Mouse (Mus musculus): ENCODE measurements around the gene Klhdc3. TPM values are rescaled to one million over a fixed set of nuclear protein-coding genes. Genes with fewer than 3 reads are reported as not detected.

The Klhdc3 gene
- total and polyA plus RNA-seq, 3 experiments: 19.5 to 126 (median 72.3) TPM

DNA sequence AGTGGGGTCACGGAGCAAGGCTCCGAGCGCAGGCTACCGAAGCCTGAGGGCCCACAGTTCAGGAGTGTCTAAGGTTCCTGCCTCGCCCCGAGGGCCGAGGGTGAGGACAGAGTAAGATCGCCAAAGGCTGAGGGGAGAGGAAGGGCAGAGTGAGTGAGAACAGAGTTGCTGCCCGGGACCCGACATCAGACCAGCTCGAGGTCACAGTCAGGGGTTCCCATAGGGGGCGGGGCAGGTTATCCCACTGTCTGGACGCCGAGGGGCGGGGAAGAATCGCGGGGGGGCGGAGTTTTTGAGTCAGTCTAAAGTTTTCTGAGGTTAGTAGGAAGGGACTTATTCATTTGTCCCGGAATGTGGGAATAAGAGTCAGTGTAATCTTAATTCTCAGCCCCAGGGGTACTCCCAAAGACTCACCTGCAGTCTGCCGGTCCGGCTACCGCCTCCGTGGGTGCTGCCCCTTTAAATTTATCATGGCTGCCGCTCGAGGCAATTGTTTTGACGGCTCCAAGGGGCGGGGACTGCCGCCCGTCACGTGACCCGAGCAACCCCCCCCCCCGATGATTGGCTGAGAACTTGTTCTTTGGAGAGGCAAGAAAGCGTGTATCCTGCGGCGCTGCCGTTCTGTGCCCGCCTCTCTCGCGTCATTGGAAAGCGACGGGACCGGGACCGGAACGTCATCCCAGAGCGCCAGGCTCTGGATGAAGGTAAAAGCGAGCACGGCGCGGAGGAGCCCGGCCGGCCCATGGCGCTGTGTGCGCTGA is 35.0 kb downstream of the Klhdc3 start, which contains the start of the genes Klc4 and Mrpl2:
TSS of gene Klc4 (minus strand) at position 462 of the 761 bp plus-strand sequence.
TSS of gene Mrpl2 (plus strand) at position 669 of the 761 bp plus-strand sequence.
- H3K4me3 ChIP-seq (replicated peaks in 1 of 3; ENCODE audit: low read depth in 2 of 3, low read length in 2 of 3, poor library complexity in 1 of 3): peak within 1 kb of the TSS; percentile 75 to 96 (median 92)
- H3K4me1 ChIP-seq (ENCODE audit: control insufficient read depth in 1 of 2, insufficient read depth in 2 of 2): peaks cover 5 to 45% of the 10 kb centered on the region in 2 experiments; a peak in 3 of 4 replicates
- H3K27ac ChIP-seq (ENCODE audit: insufficient read depth, low read depth): peak within 1 kb of the TSS; percentile 26; the same call in 1 of the 2 replicates
- no peaks in the 10 kb centered on the region for H3K9me3 ChIP-seq (replicated peaks; ENCODE audit: low read length)
- peak within 1 kb of the TSS; percentile 91 for H3K9ac ChIP-seq (ENCODE audit: insufficient read depth, low read depth)
- H3K27me3 ChIP-seq (replicated peaks): no peaks in the 10 kb centered on the region
- peaks cover 9% of the 10 kb centered on the region for H3K79me2 ChIP-seq (replicated peaks; ENCODE audit: control insufficient read depth, extremely low read depth, insufficient read depth, poor library complexity, severe bottlenecking)
- dilution Hi-C loops (cut with MboI; ENCODE audit: extremely low pct_ligation_motif_present, extremely low pct_unique_long_range_greater_than_20kb, low sequenced_read_pairs) (no loop called here), in situ Hi-C loops (cut with MboI; ENCODE audit: low pct_ligation_motif_present, low pct_unique_long_range_greater_than_20kb, low sequenced_read_pairs) (no loop called here)
- H3K36me3 ChIP-seq (replicated peaks in 1 of 2; ENCODE audit: control insufficient read depth in 1 of 2, insufficient read depth in 1 of 2, low read length in 1 of 2): peaks cover 14 to 35% of the 10 kb centered on the region in 2 experiments
- peak within 1 kb of the TSS; percentile 99 for H3K4me2 ChIP-seq (ENCODE audit: insufficient read depth, low read depth, poor library complexity, severe bottlenecking)
- peak; percentile 98 for DNase-seq (ENCODE audit: extremely low read depth)
- TF ChIP-seq CHD1 (IDR thresholded peaks at IDR 0.05; ENCODE audit: low read depth, low read length): no peak
- no peak for TF ChIP-seq BHLHE40 (IDR thresholded peaks at IDR 0.05; ENCODE audit: low read depth, low read length)
- peak; percentile 65 for TF ChIP-seq ETS1 (conservative IDR thresholded peaks at IDR 0.05; ENCODE audit: low read depth, low read length)
- no peak for TF ChIP-seq JUND (conservative IDR thresholded peaks at IDR 0.05; ENCODE audit: low read depth, low read length)
- 0 out of 2 replicates have a peak, but pooled peaks have one; percentile 48 for TF ChIP-seq TBP (conservative IDR thresholded peaks at IDR 0.05; ENCODE audit: low read depth, low read length)
- TF ChIP-seq CHD2 (IDR thresholded peaks at IDR 0.05; ENCODE audit: low read length): peak; percentile 72; the same call in 1 of the 2 replicates
- TF ChIP-seq KAT2A (IDR thresholded peaks at IDR 0.05; ENCODE audit: insufficient replicate concordance, low read length): peak; percentile 83; the same call in 1 of the 2 replicates
- no peak for TF ChIP-seq RCOR1 (conservative IDR thresholded peaks at IDR 0.05; ENCODE audit: low read depth, low read length)
- TF ChIP-seq MAFK (IDR thresholded peaks at IDR 0.05; ENCODE audit: insufficient replicate concordance, low read length): no peak
- TF ChIP-seq USF2 (conservative IDR thresholded peaks at IDR 0.05; ENCODE audit: low read depth, low read length): peak; percentile 92
- TF ChIP-seq CTCF (conservative IDR thresholded peaks at IDR 0.05 in 1 of 2, IDR thresholded peaks at IDR 0.05 in 1 of 2; ENCODE audit: low read depth in 2 of 2, low read length in 2 of 2): no peak
- TF ChIP-seq IRF4 (IDR thresholded peaks at IDR 0.05; ENCODE audit: low read depth, low read length): peak; percentile 88
- peak; percentile 71; the same call in 1 of the 2 replicates for TF ChIP-seq TCF12 (IDR thresholded peaks at IDR 0.05; ENCODE audit: low read depth, low read length)
- TF ChIP-seq NELFE (IDR thresholded peaks at IDR 0.05; ENCODE audit: low read depth, low read length): peak; percentile 97
- peak; percentile 76 for TF ChIP-seq MEF2A (IDR thresholded peaks at IDR 0.05; ENCODE audit: borderline replicate concordance, low read depth, low read length)
- no peak for TF ChIP-seq PAX5 (IDR thresholded peaks at IDR 0.05; ENCODE audit: low read length)
- peak; percentile 67; the same call in 1 of the 2 replicates for TF ChIP-seq MYC (IDR thresholded peaks at IDR 0.05; ENCODE audit: low read depth, low read length)
- peak; percentile 91 for TF ChIP-seq MXI1 (IDR thresholded peaks at IDR 0.05; ENCODE audit: low read depth, low read length)
- TF ChIP-seq E2F4 (IDR thresholded peaks at IDR 0.05; ENCODE audit: insufficient replicate concordance, low read depth, low read length): no peak
- TF ChIP-seq USF1 (IDR thresholded peaks at IDR 0.05; ENCODE audit: low read depth, low read length): peak; percentile 94
- TF ChIP-seq NRF1 (IDR thresholded peaks at IDR 0.05; ENCODE audit: low read depth, low read length): peak; percentile 64
- TF ChIP-seq GABPA (IDR thresholded peaks at IDR 0.05; ENCODE audit: insufficient replicate concordance, low read depth, low read length): peak; percentile 44; the same call in 1 of the 2 replicates
- peak; percentile 97 for TF ChIP-seq POLR2A (IDR thresholded peaks at IDR 0.05; ENCODE audit: low read depth, low read length)
- peak; percentile 92 for TF ChIP-seq HCFC1 (IDR thresholded peaks at IDR 0.05; ENCODE audit: low read depth, low read length)
- 0 out of 2 replicates have a peak, but pooled peaks have one; percentile 46 for TF ChIP-seq MAZ (IDR thresholded peaks at IDR 0.05; ENCODE audit: low read depth, low read length)
- no peak for TF ChIP-seq ZNF384 (IDR thresholded peaks at IDR 0.05; ENCODE audit: low read depth, low read length)
- no peak; the same call in 1 of the 2 replicates for TF ChIP-seq ZMIZ1 (IDR thresholded peaks at IDR 0.05; ENCODE audit: low read depth, low read length)
- no peak for TF ChIP-seq UBTF (IDR thresholded peaks at IDR 0.05; ENCODE audit: low read depth, low read length)
- no peak for TF ChIP-seq JUN (IDR thresholded peaks at IDR 0.05; ENCODE audit: insufficient read depth, low read depth, low read length)
- no peak for TF ChIP-seq ZKSCAN1 (IDR thresholded peaks at IDR 0.05; ENCODE audit: borderline replicate concordance, low read depth, low read length)
- TF ChIP-seq ELF1 (IDR thresholded peaks at IDR 0.05; ENCODE audit: low read depth, low read length): peak; percentile 67; the same call in 1 of the 2 replicates
- peak; percentile 88; the same call in 1 of the 2 replicates for TF ChIP-seq POLR2AphosphoS2 (IDR thresholded peaks at IDR 0.05; ENCODE audit: low read depth, low read length)
- TF ChIP-seq SIN3A (IDR thresholded peaks at IDR 0.05; ENCODE audit: low read length): peak; percentile 98
- TF ChIP-seq RAD21 (IDR thresholded peaks at IDR 0.05; ENCODE audit: low read depth, low read length): no peak
- no peak for TF ChIP-seq EP300 (IDR thresholded peaks at IDR 0.05; ENCODE audit: low read length)
- TF ChIP-seq SMC3 (IDR thresholded peaks at IDR 0.05; ENCODE audit: low read depth, low read length): no peak
- TF ChIP-seq ZC3H11A (IDR thresholded peaks at IDR 0.05; ENCODE audit: low read depth, low read length): no peak
- TF ChIP-seq MAX (IDR thresholded peaks at IDR 0.05; ENCODE audit: low read length): peak; percentile 96

Data from CH12.LX (cell line).